Mouse (Mus musculus) limb, embryonic 10.5 days (tissue): ENCODE measurements around the gene Adpgk. TPM values are rescaled to one million over a fixed set of nuclear protein-coding genes. Genes with fewer than 3 reads are reported as not detected.
A peak's percentile ranks its signal among the peaks of the same experiment; 100 is the strongest.

Experiments
- DNase-seq: peaks from one replicate; pipeline ENCODE4 v3.0.0-alpha.2; 2017; ENCODE audit warnings: low spot score
- H3K27ac ChIP-seq: fragments of 300-500 bp; sonication (generic); 2 replicates; pipeline ENCODE4 v1.5.1; 2016; ENCODE audit warnings: mild to moderate bottlenecking
- H3K27me3 ChIP-seq: fragments of 300-500 bp; sonication (generic); 2 replicates; pipeline ENCODE4 v1.6.1; 2016; ENCODE audit warnings: low read depth, mild to moderate bottlenecking; ENCODE audit not compliant: poor library complexity, severe bottlenecking
- H3K36me3 ChIP-seq: fragments of 300-500 bp; sonication (generic); 2 replicates; pipeline ENCODE4 v1.6.1; 2016; ENCODE audit warnings: mild to moderate bottlenecking, moderate library complexity
- H3K4me1 ChIP-seq: fragments of 300-500 bp; sonication (generic); 2 replicates; pipeline ENCODE4 v1.6.1; 2016
- H3K4me3 ChIP-seq: fragments of 300-500 bp; sonication (generic); 2 replicates; pipeline ENCODE4 v1.5.1; 2016; ENCODE audit warnings: mild to moderate bottlenecking, moderate library complexity
- H3K9me3 ChIP-seq: fragments of 300-500 bp; sonication (generic); replicated peaks from 2 replicates; pipeline ENCODE4 v1.6.1; 2016; ENCODE audit warnings: mild to moderate bottlenecking
- WGBS: fragments of 180-500 bp; shearing (Covaris S2); methylation state at CpG from one replicate; pipeline ENCODE4 v1.1.7; 2016; 5-methylcytosine and 5-hydroxymethylcytosine counted together
- polyA plus RNA-seq: library from polyadenylated mRNA; unstranded; fragments of >200 nt; fragmentation: Nextera tagmentation; extraction: Ambion mirVana; gene quantifications from 2 replicates; pipeline ENCODE4 v1.2.1, GENCODE M21; 2016

Adpgk gene
- polyA plus RNA-seq, 1 experiment from 2014 or later = 45.8 TPM

DNA sequence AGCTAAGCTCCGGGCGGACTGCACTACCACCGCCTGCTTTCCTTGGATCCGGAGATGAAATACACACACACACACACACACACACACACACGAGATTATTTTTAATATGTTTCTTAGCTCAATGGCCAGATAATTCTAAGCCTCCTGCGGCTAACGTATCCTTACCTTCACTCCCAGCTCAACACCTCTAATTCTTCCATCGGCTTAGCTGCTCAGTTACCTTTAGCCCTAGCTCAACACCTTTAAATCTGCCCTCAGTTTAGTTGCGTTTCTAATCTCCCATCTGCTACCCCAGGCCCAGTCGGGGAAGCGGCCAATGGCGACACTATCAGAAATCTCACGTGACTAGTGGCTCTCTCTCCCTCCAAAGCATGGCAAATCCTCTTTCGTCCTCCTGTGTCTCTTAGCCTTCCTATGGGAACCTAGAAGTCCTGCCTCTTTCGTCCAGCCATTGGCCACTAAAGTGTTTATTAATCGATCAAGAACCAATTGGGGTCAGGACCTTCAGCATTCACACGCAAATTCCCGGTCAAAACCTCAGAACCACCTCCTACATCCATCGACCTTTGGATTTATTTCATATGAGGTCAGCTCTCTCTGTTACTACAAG lies 16.4 kb upstream of the Adpgk start:
- Histone ChIP-seq H3K4me3 (no peak overlapping the region), H3K9me3 (no peaks in the 10 kb centered on the region), H3K27me3 (no peaks in the 10 kb centered on the region), H3K4me1 (peaks cover 6% of the 10 kb centered on the region; the same call in 1 of the 2 replicates), H3K36me3 (no peaks in the 10 kb centered on the region), H3K27ac (no peak overlapping the region)
- WGBS = 87% methylated on average over 19 of the region's 19 CpGs
- no peak for DNase-seq

DNA sequence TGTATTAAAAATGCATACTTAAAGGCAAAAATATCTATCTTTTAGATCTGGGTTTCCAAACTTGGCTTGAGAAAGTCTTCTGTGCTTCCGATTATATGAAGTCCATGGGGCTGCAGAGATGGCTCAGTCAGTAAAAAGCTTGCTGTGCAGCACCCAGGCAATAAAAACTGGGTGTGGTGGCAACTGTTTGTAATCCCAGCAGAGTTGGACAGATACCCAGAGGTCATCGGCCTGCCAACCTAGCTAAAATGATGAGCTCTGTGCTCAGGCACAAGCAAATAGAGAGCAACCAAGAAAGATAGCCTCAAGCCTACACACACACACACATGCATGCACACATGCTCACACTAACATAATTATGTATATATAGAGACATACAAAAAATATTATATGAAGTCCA lies 13.2 kb upstream of the Adpgk start:
- H3K27me3 ChIP-seq = no peaks in the 10 kb centered on the region
- H3K4me3 ChIP-seq = no peak overlapping the region
- no peaks in the 10 kb centered on the region for H3K36me3 ChIP-seq
- H3K9me3 ChIP-seq = no peaks in the 10 kb centered on the region
- 95% methylated on average over 2 of the region's 2 CpGs for WGBS
- H3K27ac ChIP-seq = no peak overlapping the region
- H3K4me1 ChIP-seq = peaks cover 8% of the 10 kb centered on the region; the same call in 1 of the 2 replicates
- DNase-seq = no peak

DNA sequence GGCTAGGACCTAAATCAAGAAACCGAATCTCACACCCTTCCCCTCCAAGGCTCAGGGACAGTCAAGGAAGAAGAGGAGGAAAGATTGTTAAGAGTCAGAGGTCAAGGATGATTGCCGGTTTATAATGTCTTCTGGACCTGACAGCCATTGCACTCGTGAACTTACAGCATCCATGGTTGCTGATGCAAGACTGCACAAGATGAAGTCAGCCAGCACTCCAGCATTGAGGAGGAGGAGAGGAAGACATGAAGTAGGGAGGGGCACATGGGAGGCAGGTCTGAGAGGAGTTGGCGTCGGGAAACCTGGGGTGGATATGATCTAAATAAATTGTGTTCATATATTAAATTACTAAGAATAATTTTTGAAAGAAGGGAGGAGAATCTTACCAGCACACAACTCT lies 12.7 kb upstream of the Adpgk start:
- Histone ChIP-seq H3K4me3 (no peak overlapping the region), H3K27me3 (no peaks in the 10 kb centered on the region), H3K4me1 (peaks cover 8% of the 10 kb centered on the region; the same call in 1 of the 2 replicates), H3K27ac (no peak overlapping the region), H3K9me3 (no peaks in the 10 kb centered on the region), H3K36me3 (no peaks in the 10 kb centered on the region)
- WGBS = 86% methylated on average over 5 of the region's 5 CpGs
- DNase-seq = no peak

DNA sequence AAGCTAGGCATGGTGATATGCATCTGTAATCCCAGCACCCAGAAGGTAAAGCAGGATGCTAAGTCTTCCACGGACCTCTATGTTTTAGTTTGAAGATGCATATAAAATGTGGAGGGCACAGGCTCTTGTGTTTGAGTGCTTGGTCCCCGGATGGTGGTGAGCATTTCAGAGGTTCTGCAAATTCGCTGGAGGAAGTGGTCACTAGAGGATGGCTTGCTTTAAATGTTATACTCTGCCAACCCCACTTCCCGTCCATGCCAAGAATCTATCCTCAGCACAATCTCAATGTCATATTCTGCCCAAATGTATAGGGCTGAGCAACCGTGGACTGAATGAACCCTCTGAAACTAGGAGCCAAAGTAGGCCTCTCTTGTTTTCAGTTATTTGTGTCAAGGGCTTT lies 10.5 kb upstream of the Adpgk start:
- no peak overlapping the region for H3K4me3 ChIP-seq
- 92% methylated on average over 5 of the region's 5 CpGs for WGBS
- no peaks in the 10 kb centered on the region for H3K36me3 ChIP-seq
- H3K27me3 ChIP-seq = no peaks in the 10 kb centered on the region
- H3K4me1 ChIP-seq = peaks cover 14% of the 10 kb centered on the region; the same call in 1 of the 2 replicates
- no peak overlapping the region for H3K27ac ChIP-seq
- H3K9me3 ChIP-seq = no peaks in the 10 kb centered on the region
- DNase-seq = no peak

DNA sequence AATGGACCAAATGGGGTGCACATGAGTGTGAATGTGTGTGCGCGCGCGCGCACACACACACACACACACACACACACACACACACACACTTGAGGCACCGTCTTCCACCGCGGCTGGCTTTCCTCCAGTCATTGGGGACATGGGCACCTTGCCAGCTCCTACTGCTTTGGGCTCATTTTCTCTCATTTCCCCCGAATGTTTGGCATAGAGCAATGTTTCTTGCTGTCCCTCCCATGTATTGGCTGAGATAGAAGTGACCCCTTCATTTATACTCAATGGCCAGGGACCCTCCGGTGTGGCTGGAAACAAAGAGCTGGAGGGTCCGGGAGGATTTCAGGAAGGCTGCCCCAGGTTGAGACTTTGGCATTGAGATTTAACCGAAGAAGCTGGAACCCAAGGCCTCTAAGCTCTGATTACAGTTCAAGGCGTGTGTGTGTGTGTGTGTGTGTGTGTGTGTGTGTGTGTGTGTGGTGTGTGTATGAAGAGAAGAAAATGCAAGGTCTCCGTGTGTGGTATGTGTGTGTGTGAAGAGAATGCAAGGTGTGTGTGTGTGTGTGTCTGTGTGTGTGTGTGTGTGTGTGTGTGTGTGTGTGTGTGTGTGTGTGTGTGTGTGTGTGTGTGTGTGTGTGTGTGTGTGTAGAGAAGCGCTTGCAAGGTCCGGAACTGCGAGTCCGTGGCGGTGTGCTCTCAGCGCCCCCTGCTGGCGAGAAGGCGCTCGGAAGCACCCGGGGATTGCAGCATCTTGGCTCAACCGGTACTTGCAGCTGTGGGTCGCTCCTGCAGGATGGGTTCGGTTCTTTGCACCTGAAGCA lies 9.3 kb upstream of the Adpgk start:
- Histone ChIP-seq H3K9me3 (no peaks in the 10 kb centered on the region), H3K4me1 (peaks cover 14% of the 10 kb centered on the region; the same call in 1 of the 2 replicates), H3K4me3 (peak overlapping the region; percentile 32), H3K27ac (peak overlapping the region; percentile 32; the same call in 1 of the 2 replicates), H3K36me3 (no peaks in the 10 kb centered on the region), H3K27me3 (no peaks in the 10 kb centered on the region)
- peak; percentile 93 for DNase-seq
- WGBS = 48% methylated on average over 26 of the region's 27 CpGs

DNA sequence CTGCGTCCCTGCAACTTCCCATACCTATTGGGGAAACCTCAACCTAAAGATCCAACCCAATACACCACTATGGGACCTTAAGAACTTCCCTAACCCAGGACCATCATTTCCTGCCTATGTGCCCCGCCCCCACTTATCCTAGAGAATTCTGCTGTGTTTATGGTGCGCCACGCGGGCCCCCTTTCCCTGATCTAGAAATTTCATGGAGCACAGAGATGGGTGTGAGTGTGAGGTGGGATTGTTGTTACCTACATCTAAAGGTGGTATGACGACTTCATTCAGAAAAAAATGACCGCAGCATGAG lies 8.7 kb upstream of the Adpgk start:
- Histone ChIP-seq H3K4me3 (peak overlapping the region; percentile 32), H3K4me1 (peaks cover 19% of the 10 kb centered on the region), H3K27me3 (no peaks in the 10 kb centered on the region), H3K27ac (peak overlapping the region; percentile 32; the same call in 1 of the 2 replicates), H3K9me3 (no peaks in the 10 kb centered on the region), H3K36me3 (no peaks in the 10 kb centered on the region)
- no peak for DNase-seq
- WGBS = 58% methylated on average over 7 of the region's 7 CpGs

DNA sequence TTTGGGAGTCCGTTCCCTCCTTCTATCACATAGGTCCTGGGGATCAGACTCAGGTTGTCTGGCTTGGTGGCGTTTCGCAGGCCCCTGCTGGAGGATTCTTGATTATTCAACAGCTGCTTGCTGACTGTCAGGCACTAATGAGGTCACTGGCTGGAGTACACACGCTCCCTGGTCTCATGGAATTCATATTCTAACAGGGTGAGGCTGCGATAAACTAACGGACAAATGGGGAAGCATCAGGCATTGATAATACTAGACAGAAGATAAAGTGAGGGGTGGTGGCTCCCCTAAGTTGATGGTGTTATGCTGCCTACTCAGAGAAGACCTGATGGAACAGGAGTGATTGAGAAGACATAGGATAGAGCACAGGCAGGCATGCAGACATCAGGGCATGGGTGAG lies 5.7 kb upstream of the Adpgk start:
- H3K4me1 ChIP-seq = peaks cover 48% of the 10 kb centered on the region
- H3K9me3 ChIP-seq = no peaks in the 10 kb centered on the region
- H3K27me3 ChIP-seq = no peaks in the 10 kb centered on the region
- DNase-seq = no peak
- H3K27ac ChIP-seq = no peak overlapping the region
- 78% methylated on average over 6 of the region's 6 CpGs for WGBS
- no peaks in the 10 kb centered on the region for H3K36me3 ChIP-seq
- H3K4me3 ChIP-seq = no peak overlapping the region

DNA sequence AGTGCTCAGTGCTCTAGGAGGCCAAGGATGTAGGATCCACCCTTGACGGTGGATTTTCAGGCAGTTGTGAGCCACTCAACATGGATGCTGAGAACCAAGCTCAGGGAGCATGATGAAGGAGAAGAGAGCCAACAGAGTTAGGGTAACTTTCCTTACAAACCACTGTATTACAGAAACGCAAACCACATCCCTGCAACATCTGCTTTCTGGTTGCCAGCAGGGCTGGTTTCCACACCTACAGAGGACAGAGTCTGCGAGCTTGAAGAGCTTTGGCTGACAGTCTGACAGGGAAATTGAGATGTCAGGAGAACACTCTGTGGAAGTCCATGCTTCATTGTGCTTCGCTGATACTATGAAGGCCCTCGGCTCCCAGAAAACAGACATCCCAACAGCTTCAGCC lies 3.3 kb upstream of the Adpgk start:
- Histone ChIP-seq H3K4me3 (no peak overlapping the region), H3K4me1 (peaks cover 57% of the 10 kb centered on the region), H3K9me3 (no peaks in the 10 kb centered on the region), H3K27ac (peak overlapping the region; percentile 96), H3K36me3 (0 out of 2 replicates have a peak, but pooled peaks cover 2% of the 10 kb centered on the region), H3K27me3 (no peaks in the 10 kb centered on the region)
- WGBS = 69% methylated on average over 5 of the region's 5 CpGs
- peak; percentile 34 for DNase-seq

DNA sequence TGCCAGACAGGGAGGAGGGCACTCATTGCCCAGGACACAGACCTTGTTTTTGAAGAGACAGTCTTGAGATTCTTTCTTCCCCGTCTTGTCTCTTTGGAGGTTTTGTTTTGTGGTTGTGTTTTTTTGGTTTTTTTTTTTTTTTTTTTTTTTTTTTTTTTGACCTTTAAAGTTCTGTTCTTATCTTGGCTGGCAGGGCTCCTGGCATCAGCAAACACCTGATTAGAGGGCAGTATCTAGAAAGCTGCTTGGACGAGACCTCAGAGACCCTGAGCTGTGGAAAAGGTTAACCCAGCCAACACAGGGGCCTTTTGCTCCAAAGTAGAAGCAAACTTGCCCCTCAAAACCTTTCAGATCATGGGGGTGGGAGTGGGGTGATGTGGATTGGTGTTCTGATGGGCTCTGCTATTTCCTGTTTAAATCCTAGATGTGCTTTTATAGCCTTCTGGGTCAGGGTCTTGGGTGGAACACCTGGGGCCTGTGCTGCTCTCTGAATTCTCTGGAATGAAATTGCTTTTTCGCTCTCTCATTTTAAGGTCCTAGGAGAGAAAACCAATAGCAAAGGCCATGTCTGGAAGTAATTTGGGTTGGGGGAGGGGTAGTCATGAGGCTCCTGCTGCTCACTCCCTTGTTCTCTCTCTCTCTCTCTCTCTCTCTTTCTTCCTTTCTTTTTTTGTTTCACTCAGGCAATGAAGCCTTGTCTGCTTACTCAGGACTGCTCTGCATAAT lies 2.5 kb upstream of the Adpgk start:
- peak; percentile 81 for DNase-seq

DNA sequence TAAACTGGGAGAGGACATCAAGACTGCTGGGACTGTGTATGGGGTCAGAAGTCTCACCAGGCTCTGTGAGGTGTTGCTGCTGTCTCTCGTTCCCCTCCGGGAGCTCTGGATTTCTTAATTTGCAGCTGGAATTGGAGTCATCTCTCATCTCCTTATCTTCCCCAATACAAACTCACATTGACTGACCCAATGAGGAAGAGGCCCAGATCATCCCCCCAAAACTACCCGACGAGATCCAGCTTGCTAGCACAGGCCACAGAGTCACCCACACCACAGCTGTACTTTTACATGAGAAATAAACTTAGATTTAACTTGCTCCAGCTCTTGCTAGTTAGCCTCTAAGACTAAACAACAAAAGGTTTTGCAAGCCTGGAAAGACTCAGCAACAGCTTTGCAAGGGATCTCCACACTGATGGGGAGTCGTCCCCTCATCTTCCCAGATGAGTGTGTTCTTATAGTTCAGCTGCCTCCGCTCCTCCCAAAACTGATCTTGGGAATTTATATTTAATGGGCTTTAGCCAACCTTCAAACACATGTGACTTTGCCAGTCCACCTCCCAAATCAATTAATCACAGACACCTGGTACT lies 1.7 kb upstream of the Adpgk start:
- 34% methylated on average over 6 of the region's 6 CpGs for WGBS
- no peaks in the 10 kb centered on the region for H3K27me3 ChIP-seq
- 0 out of 2 replicates have a peak, but pooled peaks cover 2% of the 10 kb centered on the region for H3K36me3 ChIP-seq
- peak overlapping the region; percentile 3; the same call in 1 of the 2 replicates for H3K4me3 ChIP-seq
- H3K9me3 ChIP-seq = no peaks in the 10 kb centered on the region
- peaks cover 59% of the 10 kb centered on the region for H3K4me1 ChIP-seq
- DNase-seq = peak; percentile 56
- peak overlapping the region; percentile 96 for H3K27ac ChIP-seq

More for the DNA sequence above, 2.5 kb upstream of the Adpgk start:
- Histone ChIP-seq H3K4me1 (peaks cover 59% of the 10 kb centered on the region), H3K9me3 (no peaks in the 10 kb centered on the region), H3K36me3 (0 out of 2 replicates have a peak, but pooled peaks cover 2% of the 10 kb centered on the region), H3K4me3 (peak overlapping the region; percentile 12; the same call in 1 of the 2 replicates), H3K27me3 (no peaks in the 10 kb centered on the region), H3K27ac (peak overlapping the region; percentile 96)
- WGBS = 31% methylated on average over 3 of the region's 3 CpGs

DNA sequence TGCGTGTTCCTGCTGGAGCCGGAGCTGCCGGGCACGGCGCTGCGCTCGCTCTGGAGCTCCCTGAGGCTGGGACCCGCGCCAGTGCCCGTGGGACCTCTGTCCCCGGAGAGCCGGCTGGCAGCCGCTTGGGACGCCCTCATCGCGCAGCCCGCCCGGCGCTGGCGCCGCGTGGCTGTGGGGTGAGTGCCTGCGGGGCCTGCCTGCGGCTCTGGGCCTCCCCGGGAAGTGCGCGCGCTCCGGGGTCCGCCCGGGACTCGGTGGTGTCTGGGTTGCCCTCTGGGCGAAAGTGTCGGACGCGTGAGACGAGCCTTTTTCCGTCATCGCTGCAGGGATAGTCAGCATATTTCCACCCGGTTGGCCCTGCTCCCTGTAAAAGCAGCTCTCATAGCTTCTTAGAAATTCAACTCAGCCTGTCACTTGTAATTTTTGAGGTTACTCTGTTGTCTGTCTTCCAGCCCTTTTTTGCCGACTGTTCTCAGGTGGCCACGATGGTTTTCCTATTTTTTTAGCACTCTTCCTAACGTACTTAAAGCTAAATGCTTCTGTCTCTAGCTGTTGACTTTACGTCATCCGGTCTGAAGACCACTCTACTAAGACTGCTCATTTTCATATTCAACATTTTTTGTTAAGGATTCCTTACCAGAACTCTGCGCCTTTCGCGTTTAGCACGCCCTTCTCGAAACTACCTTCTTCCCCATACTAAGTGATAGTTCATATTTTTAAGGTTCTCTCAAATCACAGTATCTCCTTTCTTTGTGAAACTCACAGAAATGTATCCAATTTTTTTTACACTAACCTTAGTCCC lies 532 bp downstream of the Adpgk start:
- peaks cover 5% of the 10 kb centered on the region; the same call in 1 of the 2 replicates for H3K36me3 ChIP-seq
- no peaks in the 10 kb centered on the region for H3K27me3 ChIP-seq
- H3K4me3 ChIP-seq = peak overlapping the region; percentile 97
- DNase-seq = no peak
- H3K4me1 ChIP-seq = peaks cover 52% of the 10 kb centered on the region
- 1% methylated on average over 50 of the region's 50 CpGs for WGBS
- H3K9me3 ChIP-seq = no peaks in the 10 kb centered on the region
- peak overlapping the region; percentile 96 for H3K27ac ChIP-seq

DNA sequence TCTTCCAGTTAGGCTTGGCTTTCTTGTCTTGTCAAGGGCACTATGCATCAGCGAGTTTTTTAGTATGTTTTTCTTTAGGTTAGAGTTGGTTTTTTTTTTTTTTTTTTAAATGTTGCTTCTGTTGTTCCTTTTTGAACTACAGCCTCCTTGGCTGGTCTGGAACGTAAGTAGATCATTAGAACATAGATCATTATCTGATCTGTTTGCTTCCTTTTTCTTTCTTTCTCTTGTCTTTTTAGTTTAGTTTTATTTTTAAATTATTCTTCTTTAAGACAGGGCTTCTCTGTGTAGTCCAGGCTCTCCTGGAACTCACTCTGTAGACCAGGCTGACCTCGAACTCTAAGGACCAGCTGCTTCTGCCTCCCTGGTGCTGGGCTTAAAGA lies 1.1 kb downstream of the Adpgk start:
- H3K27ac ChIP-seq = peak overlapping the region; percentile 96; the same call in 1 of the 2 replicates
- peak overlapping the region; percentile 97 for H3K4me3 ChIP-seq
- no peaks in the 10 kb centered on the region for H3K27me3 ChIP-seq
- peaks cover 10% of the 10 kb centered on the region for H3K36me3 ChIP-seq
- 55% methylated on average over 3 of the region's 3 CpGs for WGBS
- no peak for DNase-seq
- no peaks in the 10 kb centered on the region for H3K9me3 ChIP-seq
- peaks cover 49% of the 10 kb centered on the region for H3K4me1 ChIP-seq
